Mouse (Mus musculus) CD4-positive naive resting alpha-beta T cell, adult 57 days (primary cell): ENCODE measurements around the gene Hpd. TPM values are rescaled to one million over a fixed set of nuclear protein-coding genes. Genes with fewer than 3 reads are reported as not detected.

Source experiments
- total RNA-seq: library from RNA; stranded (reverse); gene quantifications from one replicate; pipeline ENCODE4 v1.2.4, GENCODE M21; 2023

Gene Hpd
- not detected for total RNA-seq

DNA sequence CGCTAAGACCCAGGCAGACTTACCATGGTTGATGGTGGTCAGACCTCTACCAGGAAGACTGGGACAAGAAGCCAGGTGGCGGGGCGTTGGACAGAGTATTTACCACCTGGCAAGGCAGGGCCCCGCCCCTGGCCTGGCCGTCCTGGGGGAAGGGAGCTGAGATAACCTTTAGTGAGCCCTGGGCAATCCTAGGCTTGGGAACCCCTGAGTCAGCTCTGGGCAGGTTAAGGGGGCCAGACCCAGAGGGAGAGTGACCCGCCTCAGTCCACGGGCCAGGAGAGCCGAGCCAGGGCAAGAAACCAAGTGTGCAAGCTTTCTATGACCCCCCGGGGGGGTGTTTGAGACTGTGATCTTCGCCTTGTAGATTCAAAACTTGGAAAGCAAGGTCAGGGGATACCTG lies at the start of gene Hpd:
Hpd (minus strand) TSS at position 77 of the 400 bp plus-strand sequence.

DNA sequence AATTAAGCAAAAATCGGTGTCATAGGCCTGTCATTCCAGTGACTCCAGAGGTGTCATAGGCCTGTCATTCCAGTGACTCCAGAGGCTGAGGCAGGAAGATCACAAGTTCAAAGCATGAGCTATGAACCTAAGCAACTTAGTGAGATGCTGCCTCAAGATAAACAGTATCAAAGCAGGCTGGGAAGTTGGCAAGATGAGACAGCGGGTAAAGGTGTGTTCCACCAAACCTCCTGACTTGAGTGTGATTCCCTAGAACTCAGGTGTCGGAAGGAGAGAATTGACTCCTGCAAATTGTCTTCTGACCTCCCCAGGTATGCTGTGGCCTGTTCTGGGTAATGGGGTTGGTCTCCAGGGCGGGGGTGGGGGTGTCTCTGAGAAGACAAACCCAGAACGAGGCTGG lies 13.2 kb downstream of the Hpd start, which contains the start of gene Psmd9:
Psmd9 (plus strand) TSS at position 130 of the 400 bp plus-strand sequence.

DNA sequence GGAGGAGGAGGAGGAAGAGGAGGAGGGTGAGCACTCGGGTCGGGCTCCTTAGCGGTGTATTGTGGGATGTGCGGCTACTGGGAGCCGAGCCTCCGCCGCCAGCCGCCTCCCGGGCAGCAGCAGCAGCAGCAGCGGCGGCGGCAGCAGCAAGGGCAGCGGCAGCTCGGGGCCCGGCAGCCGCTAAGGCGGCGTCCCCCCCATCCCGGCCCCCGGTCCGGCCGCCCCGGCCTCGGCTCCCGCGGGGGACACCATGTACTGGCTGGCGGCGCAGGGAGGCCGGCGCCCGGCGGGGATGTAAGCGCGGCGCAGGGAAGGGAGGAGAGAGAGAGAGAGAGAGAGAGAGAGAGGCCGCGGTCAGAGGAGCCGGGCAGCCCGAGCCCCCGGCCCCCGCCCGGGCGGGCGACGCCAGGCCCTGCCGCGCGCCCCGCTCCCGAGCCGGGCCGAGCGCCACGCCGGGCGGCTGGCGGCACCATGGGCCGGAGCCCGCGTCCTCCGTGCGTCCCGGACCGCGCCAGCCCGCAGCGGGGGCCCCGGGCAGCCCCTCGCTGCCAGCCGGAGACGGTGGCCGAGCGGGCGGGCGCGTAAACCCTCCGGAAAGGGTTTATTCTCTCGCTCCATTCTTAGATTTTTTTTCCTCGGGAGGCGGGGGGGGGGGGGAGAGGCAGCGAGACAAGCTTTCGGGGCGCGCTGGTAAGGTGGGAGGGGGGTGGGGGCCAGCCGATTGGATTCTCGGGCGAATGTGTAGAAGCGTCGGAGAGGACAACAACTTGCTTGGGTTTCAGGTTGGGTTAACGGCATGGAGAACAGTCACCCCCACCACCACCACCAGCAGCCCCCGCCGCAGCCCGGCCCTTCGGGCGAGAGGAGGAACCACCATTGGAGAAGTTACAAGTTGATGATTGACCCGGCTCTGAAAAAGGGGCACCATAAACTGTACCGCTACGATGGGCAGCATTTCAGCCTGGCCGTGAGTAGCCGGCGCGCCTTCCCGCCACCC lies 40.1 kb downstream of the Hpd start, which contains the start of gene Setd1b:
Setd1b (plus strand) TSS at position 33 of the 997 bp plus-strand sequence.

DNA sequence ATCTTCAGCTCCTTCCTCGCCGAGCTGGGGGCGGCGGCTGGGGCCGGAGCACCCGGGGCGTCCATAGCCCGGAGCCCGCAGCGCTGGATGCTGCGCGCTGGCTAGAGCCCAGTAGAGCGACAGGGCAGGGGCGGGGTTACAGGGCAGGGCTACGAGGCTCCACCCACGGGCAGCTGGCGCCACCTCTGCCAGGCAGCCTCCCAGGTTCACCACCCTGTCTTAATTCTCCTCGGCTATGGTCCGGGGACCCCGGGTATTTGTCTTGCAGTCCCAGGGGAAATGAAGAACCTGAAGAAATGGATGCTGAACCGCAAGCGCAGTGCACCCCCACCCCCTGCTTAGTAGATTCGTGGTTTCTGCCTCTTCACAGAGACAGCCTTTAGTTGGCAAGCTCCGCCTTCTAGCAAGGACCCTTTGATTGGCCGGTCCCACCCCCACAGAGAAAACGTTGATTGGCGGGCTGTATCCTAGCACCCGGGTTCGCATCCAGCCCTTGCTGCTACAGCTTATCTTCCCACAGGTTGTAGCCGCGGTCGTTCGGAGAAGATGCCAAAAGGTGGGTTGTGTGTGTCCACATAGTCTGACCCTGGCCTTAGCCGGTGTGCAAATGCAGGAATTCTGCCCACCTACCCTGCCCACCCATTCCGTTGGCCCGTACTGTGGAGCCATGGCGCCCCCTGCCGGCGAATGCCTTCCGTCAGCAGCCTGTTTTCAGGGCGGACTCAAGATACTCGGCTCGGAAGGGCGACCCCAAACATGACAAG lies 50.0 kb downstream of the Hpd start, which contains the start of gene Rhof:
Rhof (minus strand) TSS at position 385 of the 764 bp plus-strand sequence.

Other genes with a start within 250 kb of the Hpd start
- 77.0 TPM for gene Kdm2b, start 192.9 kb downstream of the Hpd start, total RNA-seq
- 87.2 TPM for gene Orai1, start 167.7 kb downstream of the Hpd start, total RNA-seq
- gene Morn3, start 135.7 kb downstream of the Hpd start, total RNA-seq: not detected
- 8.4 TPM for gene Tmem120b, start 114.3 kb downstream of the Hpd start, total RNA-seq
- 86.3 TPM for gene Rhof, start 50.0 kb downstream of the Hpd start, total RNA-seq
- 97.1 TPM for gene Setd1b, start 40.5 kb downstream of the Hpd start, total RNA-seq
- 24.7 TPM for gene Psmd9, start 13.3 kb downstream of the Hpd start, total RNA-seq
- gene Wdr66, start 69.4 kb upstream of the Hpd start, total RNA-seq: 2.9 TPM
- gene Bcl7a, start 161.1 kb upstream of the Hpd start, total RNA-seq: 15.4 TPM
- 87.5 TPM for gene Mlxip, start 212.1 kb upstream of the Hpd start, total RNA-seq